Mouse (Mus musculus): Measurements from ENCODE around the gene Spen. TPM values are rescaled to one million over a fixed set of nuclear protein-coding genes. Genes with fewer than 3 reads are reported as not detected.

Spen gene
- total and polyA plus RNA-seq, 2 experiments from 2014 or later, result 13.6 to 20.0 TPM

DNA sequence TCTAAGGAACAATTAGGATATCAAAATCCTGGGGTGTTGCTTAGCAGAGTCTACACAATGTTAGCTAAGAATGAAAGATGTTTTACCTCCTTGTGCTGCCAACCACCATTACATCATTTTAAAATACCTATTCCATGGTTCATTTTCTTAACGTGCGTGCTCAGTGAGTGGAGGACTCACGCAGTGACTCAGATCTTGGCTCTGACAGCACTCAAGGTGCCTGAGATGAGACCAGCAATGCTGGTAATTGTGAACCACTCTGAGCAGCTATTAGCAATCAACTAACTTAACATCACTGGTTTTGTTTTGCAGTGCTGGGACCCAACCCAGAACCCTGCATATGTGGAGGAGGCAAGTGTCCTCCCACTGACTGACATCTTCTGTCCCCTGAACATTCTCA lies 20.0 kb downstream of the Spen start:
- no peak overlapping the region for H3K4me3 ChIP-seq (ENCODE audit: low read depth, low read length)
- no peak for ATAC-seq (ENCODE audit: low FRiP score)
- 85% methylated on average over 3 of the region's 3 CpGs for WGBS

DNA sequence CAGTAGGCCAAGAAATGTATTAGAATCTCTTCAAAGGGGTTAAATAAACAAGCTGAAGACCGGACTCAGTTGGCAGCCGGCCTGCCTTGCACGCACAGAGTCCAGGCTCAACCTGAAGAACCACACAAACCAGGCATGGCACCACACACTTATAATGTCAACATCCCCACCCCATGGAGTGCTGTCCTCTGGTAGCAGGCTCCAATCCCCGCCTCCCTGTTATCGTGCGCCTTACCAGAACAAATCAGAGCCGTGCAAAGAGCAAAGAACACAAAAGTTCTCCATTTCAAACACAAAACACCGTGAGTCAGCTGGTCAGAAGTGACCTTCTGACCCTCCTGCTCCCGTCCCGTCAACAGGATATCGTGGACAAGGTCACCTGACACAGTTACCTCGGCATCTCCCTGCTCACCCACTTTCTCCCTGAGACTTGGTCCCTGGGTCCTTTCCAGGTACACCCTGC lies 24.2 kb downstream of the Spen start:
- 58% methylated on average over 12 of the region's 12 CpGs for WGBS
- no peak overlapping the region for H3K9ac ChIP-seq (replicated peaks; ENCODE audit: low read length, poor library complexity, severe bottlenecking)
- no peaks in the 10 kb centered on the region for H3K4me1 ChIP-seq (ENCODE audit: insufficient read depth, low read length)
- no peak overlapping the region for H3K4me3 ChIP-seq (ENCODE audit: low read depth, low read length)
- no peak for TF ChIP-seq CTCF (IDR thresholded peaks at IDR 0.05)
- H3K36me3 ChIP-seq (ENCODE audit: insufficient read depth, low read length), result peaks cover 22% of the 10 kb centered on the region
- H3K4me2 ChIP-seq (ENCODE audit: low read depth, low read length, poor library complexity, severe bottlenecking), result no peak overlapping the region
- no peaks in the 10 kb centered on the region for H3K9me3 ChIP-seq (ENCODE audit: low read length)
- ATAC-seq (ENCODE audit: low FRiP score) (no peak), DNase-seq (ENCODE audit: low spot score) (no peak)
- no peak overlapping the region for H3K27ac ChIP-seq (ENCODE audit: low read depth, low read length)
- no peaks in the 10 kb centered on the region for H3K27me3 ChIP-seq (ENCODE audit: insufficient read depth, low read length)

More for the DNA sequence above, 20.0 kb downstream of the Spen start:
- H3K9me3 ChIP-seq (ENCODE audit: low read length), result no peaks in the 10 kb centered on the region
- H3K27ac ChIP-seq (ENCODE audit: low read depth, low read length), result no peak overlapping the region
- TF ChIP-seq CTCF (IDR thresholded peaks at IDR 0.05), result no peak
- no peaks in the 10 kb centered on the region for H3K27me3 ChIP-seq (ENCODE audit: insufficient read depth, low read length)
- no peaks in the 10 kb centered on the region for H3K4me1 ChIP-seq (ENCODE audit: insufficient read depth, low read length)
- H3K9ac ChIP-seq (replicated peaks; ENCODE audit: low read length, poor library complexity, severe bottlenecking), result no peak overlapping the region
- H3K4me2 ChIP-seq (ENCODE audit: low read depth, low read length, poor library complexity, severe bottlenecking), result no peak overlapping the region
- H3K36me3 ChIP-seq (ENCODE audit: insufficient read depth, low read length), result peaks cover 37% of the 10 kb centered on the region
- no peak for DNase-seq (ENCODE audit: low spot score)

DNA sequence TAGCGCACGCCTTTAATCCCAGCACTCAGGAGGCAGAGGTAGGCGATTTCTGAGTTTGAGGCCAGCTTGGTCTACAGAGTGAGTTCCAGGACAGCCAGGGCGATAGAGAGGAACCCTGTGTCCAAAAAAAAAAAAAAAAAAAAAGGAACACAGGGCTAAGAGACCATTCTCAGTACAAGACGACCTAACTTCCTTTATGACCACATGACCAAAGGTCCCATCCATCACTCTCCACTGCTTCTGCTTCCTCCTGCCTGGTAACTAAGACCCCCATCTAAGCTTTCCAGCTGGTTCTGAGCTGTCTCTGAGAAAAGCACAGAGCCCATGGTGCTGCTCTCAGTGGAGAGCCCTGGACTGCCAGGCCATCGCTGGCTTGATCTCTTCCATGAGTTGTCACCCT lies 26.3 kb downstream of the Spen start:
- WGBS, result 78% methylated on average over 6 of the region's 6 CpGs
- Histone ChIP-seq H3K27ac (ENCODE audit: low read depth, low read length) (no peak overlapping the region), H3K36me3 (ENCODE audit: insufficient read depth, low read length) (peaks cover 14% of the 10 kb centered on the region), H3K4me2 (ENCODE audit: low read depth, low read length, poor library complexity, severe bottlenecking) (no peak overlapping the region), H3K4me1 (ENCODE audit: insufficient read depth, low read length) (no peaks in the 10 kb centered on the region), H3K27me3 (ENCODE audit: insufficient read depth, low read length) (no peaks in the 10 kb centered on the region), H3K9ac (replicated peaks; ENCODE audit: low read length, poor library complexity, severe bottlenecking) (no peak overlapping the region), H3K4me3 (ENCODE audit: low read depth, low read length) (no peak overlapping the region), H3K9me3 (ENCODE audit: low read length) (no peaks in the 10 kb centered on the region)
- TF ChIP-seq CTCF (IDR thresholded peaks at IDR 0.05), result no peak
- DNase-seq (ENCODE audit: low spot score) (no peak), ATAC-seq (ENCODE audit: low FRiP score) (no peak)

DNA sequence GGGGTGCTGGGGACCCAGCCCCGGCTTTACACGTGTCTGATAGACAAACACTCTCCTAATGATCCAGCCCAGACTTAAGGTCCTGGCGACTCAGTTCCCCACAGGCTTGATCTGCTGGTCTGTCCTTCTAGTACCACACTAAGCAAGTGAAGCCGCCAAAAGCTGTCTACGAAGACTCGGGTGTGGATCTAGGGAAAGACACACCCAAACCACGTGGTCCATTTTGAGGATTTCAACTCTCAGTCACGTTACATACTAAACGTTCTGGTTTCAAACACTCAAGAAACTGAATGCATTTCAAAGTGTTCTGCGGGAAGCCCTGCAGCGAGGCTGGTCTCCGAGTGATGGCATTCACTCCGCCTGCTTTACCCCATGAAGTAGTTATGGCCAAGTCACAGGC lies 27.9 kb downstream of the Spen start:
- H3K9me3 ChIP-seq (ENCODE audit: low read length), result no peaks in the 10 kb centered on the region
- H3K4me2 ChIP-seq (ENCODE audit: low read depth, low read length, poor library complexity, severe bottlenecking), result no peak overlapping the region
- H3K36me3 ChIP-seq (ENCODE audit: insufficient read depth, low read length), result no peaks in the 10 kb centered on the region
- H3K4me3 ChIP-seq (ENCODE audit: low read depth, low read length), result no peak overlapping the region
- WGBS, result 86% methylated on average over 13 of the region's 13 CpGs
- no peaks in the 10 kb centered on the region for H3K27me3 ChIP-seq (ENCODE audit: insufficient read depth, low read length)
- no peak for DNase-seq (ENCODE audit: low spot score)
- no peak overlapping the region for H3K9ac ChIP-seq (replicated peaks; ENCODE audit: low read length, poor library complexity, severe bottlenecking)
- H3K27ac ChIP-seq (ENCODE audit: low read depth, low read length), result no peak overlapping the region
- ATAC-seq (ENCODE audit: low FRiP score), result no peak
- no peak for TF ChIP-seq CTCF (IDR thresholded peaks at IDR 0.05)
- H3K4me1 ChIP-seq (ENCODE audit: insufficient read depth, low read length), result no peaks in the 10 kb centered on the region

DNA sequence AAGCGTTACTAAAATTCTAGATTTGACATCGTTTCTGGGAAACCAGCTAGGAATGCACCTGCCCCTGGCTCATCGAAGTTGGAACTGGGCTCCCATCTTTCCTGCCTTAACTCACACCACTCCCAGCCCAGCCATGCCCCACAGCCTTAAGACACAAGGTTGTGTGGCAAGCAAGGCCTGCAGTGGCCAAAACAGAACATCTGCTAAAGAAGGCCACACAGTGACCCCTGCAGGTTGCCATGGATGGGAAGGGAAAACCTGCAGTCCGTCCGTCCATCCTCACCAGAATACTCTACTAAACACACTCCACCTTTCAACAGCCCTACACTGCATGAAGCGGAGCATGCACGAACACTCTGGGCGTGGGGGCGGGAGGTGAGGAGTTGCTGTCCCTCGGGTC lies 31.5 kb downstream of the Spen start:
- 65% methylated on average over 10 of the region's 10 CpGs for WGBS
- H3K27me3 ChIP-seq (ENCODE audit: insufficient read depth, low read length), result no peaks in the 10 kb centered on the region
- H3K9me3 ChIP-seq (ENCODE audit: low read length), result no peaks in the 10 kb centered on the region
- H3K9ac ChIP-seq (replicated peaks; ENCODE audit: low read length, poor library complexity, severe bottlenecking), result no peak overlapping the region; the same call in 1 of the 2 replicates
- no peak overlapping the region; the same call in 1 of the 2 replicates for H3K4me2 ChIP-seq (ENCODE audit: low read depth, low read length, poor library complexity, severe bottlenecking)
- TF ChIP-seq CTCF (IDR thresholded peaks at IDR 0.05), result peak; percentile 46
- H3K36me3 ChIP-seq (ENCODE audit: insufficient read depth, low read length), result no peaks in the 10 kb centered on the region
- H3K4me1 ChIP-seq (ENCODE audit: insufficient read depth, low read length), result no peaks in the 10 kb centered on the region
- ATAC-seq (ENCODE audit: low FRiP score) (0 out of 2 replicates have a peak, but pooled peaks have one; percentile 45), DNase-seq (ENCODE audit: low spot score) (peak; percentile 30)
- H3K27ac ChIP-seq (ENCODE audit: low read depth, low read length), result peak overlapping the region; percentile 81
- H3K4me3 ChIP-seq (ENCODE audit: low read depth, low read length), result no peak overlapping the region

DNA sequence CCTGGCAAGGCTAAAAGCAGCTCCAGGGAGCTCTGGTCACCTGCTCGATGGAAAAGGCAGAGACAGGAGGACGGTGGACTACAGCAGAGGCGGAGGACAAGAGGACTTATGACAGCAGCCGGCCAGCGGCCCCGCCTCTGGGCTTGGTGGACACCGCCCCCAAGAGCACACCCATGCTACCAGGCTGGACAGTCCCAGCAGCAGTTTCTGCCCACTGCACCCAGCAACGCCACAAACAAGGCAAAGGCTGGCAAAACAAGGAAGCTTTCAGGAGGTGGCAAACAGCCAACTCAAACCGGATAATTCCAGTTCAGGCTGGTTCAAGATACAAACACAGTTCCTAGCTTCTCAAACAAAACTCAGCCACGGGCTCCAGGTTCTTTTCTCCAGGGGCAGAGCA lies 32.0 kb downstream of the Spen start:
- WGBS, result 50% methylated on average over 10 of the region's 10 CpGs
- Histone ChIP-seq H3K9me3 (ENCODE audit: low read length) (no peaks in the 10 kb centered on the region), H3K4me3 (ENCODE audit: low read depth, low read length) (no peak overlapping the region), H3K36me3 (ENCODE audit: insufficient read depth, low read length) (no peaks in the 10 kb centered on the region), H3K27me3 (ENCODE audit: insufficient read depth, low read length) (no peaks in the 10 kb centered on the region), H3K27ac (ENCODE audit: low read depth, low read length) (peak overlapping the region; percentile 81), H3K4me2 (ENCODE audit: low read depth, low read length, poor library complexity, severe bottlenecking) (0 out of 2 replicates have a peak overlapping the region, but pooled peaks have one; percentile 15), H3K9ac (replicated peaks; ENCODE audit: low read length, poor library complexity, severe bottlenecking) (no peak overlapping the region; the same call in 1 of the 2 replicates), H3K4me1 (ENCODE audit: insufficient read depth, low read length) (0 out of 2 replicates have a peak, but pooled peaks cover 1% of the 10 kb centered on the region)
- peak; percentile 84 for ATAC-seq (ENCODE audit: low FRiP score)
- peak; percentile 92 for DNase-seq (ENCODE audit: low spot score)
- TF ChIP-seq CTCF (IDR thresholded peaks at IDR 0.05), result no peak

All from midbrain, postnatal 0 days (tissue).